Mouse (Mus musculus): ENCODE measurements around the gene Calhm2. TPM values are rescaled to one million over a fixed set of nuclear protein-coding genes. Genes with fewer than 3 reads are reported as not detected.

The Calhm2 gene
- total RNA-seq, 1 experiment from 2014 or later, result 18.8 TPM

GRCm38 (mm10) chr19:47121054-47121453, 17.0 kb downstream of the Calhm2 start:
- peak; percentile 54 to 60; a peak in 3 of 4 replicates for ATAC-seq (replicated peaks in 1 of 2; ENCODE audit: insufficient read depth in 1 of 2, low FRiP score in 2 of 2, low TSS enrichment in 1 of 2, low read depth in 1 of 2, poor library complexity in 2 of 2, severe bottlenecking in 2 of 2)

GRCm38 (mm10) chr19:47118634-47119033, 19.5 kb downstream of the Calhm2 start:
- no peak for ATAC-seq (replicated peaks in 1 of 2; ENCODE audit: insufficient read depth in 1 of 2, low FRiP score in 2 of 2, low TSS enrichment in 1 of 2, low read depth in 1 of 2, poor library complexity in 2 of 2, severe bottlenecking in 2 of 2)

DNA sequence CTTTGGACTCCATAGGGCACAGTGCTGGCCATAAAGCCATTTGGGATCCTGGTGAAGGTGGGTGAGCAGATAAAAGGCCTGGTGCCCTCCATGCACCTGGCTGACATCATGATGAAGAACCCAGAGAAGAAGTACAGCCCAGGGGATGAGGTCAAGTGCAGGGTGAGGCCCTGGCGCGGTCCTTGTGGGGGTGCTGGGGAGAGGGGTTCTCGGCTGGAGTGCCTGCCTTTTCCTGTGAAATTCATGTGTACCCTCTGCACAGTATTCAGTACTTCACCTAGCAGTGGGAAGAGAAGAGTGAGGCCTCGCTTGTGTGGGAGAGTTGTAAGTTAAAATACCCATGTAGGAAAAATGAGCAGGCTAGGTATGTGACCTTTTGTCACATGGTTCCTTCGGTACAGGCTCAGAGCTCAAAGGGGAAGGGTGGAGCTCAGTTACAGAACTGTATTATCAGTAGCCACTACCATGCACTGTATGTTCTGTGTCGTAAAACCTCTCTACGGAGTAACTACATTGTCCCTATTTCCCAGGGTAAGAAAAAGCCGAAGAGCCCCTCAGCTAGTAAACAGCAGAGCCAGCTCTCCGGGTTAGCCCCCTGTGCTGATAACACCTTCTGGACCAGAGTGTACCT, 33.3 kb downstream of the Calhm2 start:
- no peak for ATAC-seq (replicated peaks in 1 of 2; ENCODE audit: insufficient read depth in 1 of 2, low FRiP score in 2 of 2, low TSS enrichment in 1 of 2, low read depth in 1 of 2, poor library complexity in 2 of 2, severe bottlenecking in 2 of 2)

DNA sequence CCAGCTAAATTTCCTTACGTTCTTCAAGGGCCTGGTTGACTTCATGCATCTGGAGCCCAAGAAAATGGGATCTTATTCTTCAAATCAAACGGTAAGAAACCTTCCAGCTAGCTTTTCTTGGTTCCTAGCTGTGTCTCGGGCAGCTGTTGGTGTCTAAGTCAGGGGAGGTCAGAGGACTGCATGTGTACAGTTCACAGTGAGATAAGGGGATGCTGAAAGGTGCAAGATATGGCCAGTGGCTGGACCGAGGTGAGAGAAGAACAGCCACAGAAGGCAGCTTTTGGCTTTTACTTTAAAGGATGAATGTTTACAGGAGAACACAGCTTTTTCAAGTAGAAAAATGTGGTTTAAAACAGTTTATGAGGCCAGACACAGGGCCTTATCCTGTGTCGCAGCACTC, 37.0 kb downstream of the Calhm2 start:
- no peak for ATAC-seq (replicated peaks in 1 of 2; ENCODE audit: insufficient read depth in 1 of 2, low FRiP score in 2 of 2, low TSS enrichment in 1 of 2, low read depth in 1 of 2, poor library complexity in 2 of 2, severe bottlenecking in 2 of 2)

- peak; percentile 99 for ATAC-seq (replicated peaks in 1 of 2; ENCODE audit: insufficient read depth in 1 of 2, low FRiP score in 2 of 2, low TSS enrichment in 1 of 2, low read depth in 1 of 2, poor library complexity in 2 of 2, severe bottlenecking in 2 of 2)
Observed at GRCm38 (mm10) chr19:47090550-47091156, 47.4 kb downstream of the Calhm2 start, which contains the start of the genes Usmg5 and Pdcd11. TSS of gene Usmg5 (minus strand) at chr19:47090647. TSS of gene Pdcd11 (plus strand) at chr19:47090768.

GRCm38 (mm10) chr19:47089718-47090525, 48.2 kb downstream of the Calhm2 start:
- ATAC-seq (replicated peaks in 1 of 2; ENCODE audit: insufficient read depth in 1 of 2, low FRiP score in 2 of 2, low TSS enrichment in 1 of 2, low read depth in 1 of 2, poor library complexity in 2 of 2, severe bottlenecking in 2 of 2), result peak; percentile 23 to 31; a peak in 2 of 4 replicates

GRCm38 (mm10) chr19:47088226-47088625, 49.9 kb downstream of the Calhm2 start:
- ATAC-seq (replicated peaks in 1 of 2; ENCODE audit: insufficient read depth in 1 of 2, low FRiP score in 2 of 2, low TSS enrichment in 1 of 2, low read depth in 1 of 2, poor library complexity in 2 of 2, severe bottlenecking in 2 of 2), result no peak

GRCm38 (mm10) chr19:47067924-47068611, 70.0 kb downstream of the Calhm2 start:
- ATAC-seq (replicated peaks in 1 of 2; ENCODE audit: insufficient read depth in 1 of 2, low FRiP score in 2 of 2, low TSS enrichment in 1 of 2, low read depth in 1 of 2, poor library complexity in 2 of 2, severe bottlenecking in 2 of 2), result peak; percentile 94 to 97

- peak; percentile 88 to 92 for ATAC-seq (replicated peaks in 1 of 2; ENCODE audit: insufficient read depth in 1 of 2, low FRiP score in 2 of 2, low TSS enrichment in 1 of 2, low read depth in 1 of 2, poor library complexity in 2 of 2, severe bottlenecking in 2 of 2)
Observed at GRCm38 (mm10) chr19:47067096-47067882, 70.8 kb downstream of the Calhm2 start, which contains the start of gene Taf5. TSS of gene Taf5 (plus strand) at chr19:47067746.

DNA sequence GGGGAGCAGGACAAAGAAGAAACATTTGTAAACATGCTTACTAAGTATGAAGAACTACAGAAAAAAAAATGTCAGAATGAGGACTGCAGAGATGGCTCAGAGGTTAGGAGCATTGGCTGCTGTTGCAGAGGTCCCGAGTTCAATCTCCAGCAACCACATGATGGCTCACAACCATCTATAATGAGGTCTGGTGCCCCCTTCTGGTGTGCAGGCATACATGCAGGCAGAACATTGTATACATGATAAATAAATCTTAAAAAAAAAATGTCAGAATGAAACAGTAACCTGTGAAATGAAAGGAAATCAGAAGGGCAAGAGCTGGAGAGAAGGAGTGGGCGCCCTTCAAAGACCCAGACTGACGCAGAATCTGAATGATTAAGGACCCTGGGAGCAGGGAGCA, 72.2 kb downstream of the Calhm2 start:
- no peak for ATAC-seq (replicated peaks in 1 of 2; ENCODE audit: insufficient read depth in 1 of 2, low FRiP score in 2 of 2, low TSS enrichment in 1 of 2, low read depth in 1 of 2, poor library complexity in 2 of 2, severe bottlenecking in 2 of 2)

GRCm38 (mm10) chr19:47057684-47058083, 80.4 kb downstream of the Calhm2 start:
- ATAC-seq (replicated peaks in 1 of 2; ENCODE audit: insufficient read depth in 1 of 2, low FRiP score in 2 of 2, low TSS enrichment in 1 of 2, low read depth in 1 of 2, poor library complexity in 2 of 2, severe bottlenecking in 2 of 2), result no peak

Other genes starting within 250 kb of the Calhm2 start
- not detected in 2 replicates for gene Ina, start 123.6 kb downstream of the Calhm2 start, total RNA-seq (2017)
- gene Nt5c2, start 123.1 kb downstream of the Calhm2 start, total RNA-seq (2017), result 93.0 and 138 TPM in 2 replicates
- 19.8 and 20.0 TPM in 2 replicates for gene Pcgf6, start 87.4 kb downstream of the Calhm2 start, total RNA-seq (2017)
- 19.2 and 20.9 TPM in 2 replicates for gene Taf5, start 70.5 kb downstream of the Calhm2 start, total RNA-seq (2017)
- gene Usmg5, start 47.6 kb downstream of the Calhm2 start, total RNA-seq (2017), result 376 and 413 TPM in 2 replicates
- 20.9 and 24.7 TPM in 2 replicates for gene Pdcd11, start 47.5 kb downstream of the Calhm2 start, total RNA-seq (2017)
- gene Calhm1, start 6.0 kb upstream of the Calhm2 start, total RNA-seq (2017), result not detected in 2 replicates
- gene Calhm3, start 19.5 kb upstream of the Calhm2 start, total RNA-seq (2017), result not detected in 2 replicates
- gene Neurl1a, start 40.5 kb upstream of the Calhm2 start, total RNA-seq (2017), result not detected in 2 replicates

Data from hematopoietic stem cell, adult 5-6 weeks (primary cell).